Mouse (Mus musculus) brain, adult 2 months (tissue): ENCODE results near the gene Gstp3.
"Not testable (repeated sequence)": the region's sequence is repeated elsewhere in the genome, so short reads cannot be mapped to it uniquely, and the experiment has no call there.

Experiments
- DNase-seq: peaks from one replicate; pipeline ENCODE4 v3.0.0; 2011; ENCODE audit warnings: low read depth, low spot score

Gstp3 gene

DNA sequence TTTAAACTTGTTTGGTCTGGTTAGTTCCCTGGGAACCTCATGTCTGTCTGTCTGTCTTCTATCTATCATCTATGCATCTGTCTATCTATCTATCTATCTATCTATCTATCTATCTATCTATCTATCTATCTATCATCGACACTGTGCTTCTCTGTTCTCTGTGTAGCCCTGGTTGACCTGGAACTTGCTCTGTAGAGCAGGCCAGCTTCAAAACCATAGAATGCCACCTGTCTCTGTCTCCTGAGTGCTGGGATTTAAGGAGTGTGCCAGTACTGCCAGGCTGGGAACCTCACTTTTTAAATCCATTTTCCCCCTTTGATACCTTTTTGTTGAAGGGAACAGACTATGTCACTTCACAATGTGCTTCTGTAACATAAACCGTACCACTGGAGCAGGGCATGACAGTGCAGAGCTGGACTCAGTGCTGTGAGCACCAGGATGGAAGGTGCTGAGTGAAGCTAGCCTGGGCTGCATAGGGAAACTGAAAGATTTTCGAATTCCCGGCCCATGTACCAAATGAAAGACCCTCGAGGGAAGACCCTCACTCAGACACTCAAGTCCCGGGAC, 1.6 kb upstream of the Gstp3 start:
- no peak for DNase-seq

DNA sequence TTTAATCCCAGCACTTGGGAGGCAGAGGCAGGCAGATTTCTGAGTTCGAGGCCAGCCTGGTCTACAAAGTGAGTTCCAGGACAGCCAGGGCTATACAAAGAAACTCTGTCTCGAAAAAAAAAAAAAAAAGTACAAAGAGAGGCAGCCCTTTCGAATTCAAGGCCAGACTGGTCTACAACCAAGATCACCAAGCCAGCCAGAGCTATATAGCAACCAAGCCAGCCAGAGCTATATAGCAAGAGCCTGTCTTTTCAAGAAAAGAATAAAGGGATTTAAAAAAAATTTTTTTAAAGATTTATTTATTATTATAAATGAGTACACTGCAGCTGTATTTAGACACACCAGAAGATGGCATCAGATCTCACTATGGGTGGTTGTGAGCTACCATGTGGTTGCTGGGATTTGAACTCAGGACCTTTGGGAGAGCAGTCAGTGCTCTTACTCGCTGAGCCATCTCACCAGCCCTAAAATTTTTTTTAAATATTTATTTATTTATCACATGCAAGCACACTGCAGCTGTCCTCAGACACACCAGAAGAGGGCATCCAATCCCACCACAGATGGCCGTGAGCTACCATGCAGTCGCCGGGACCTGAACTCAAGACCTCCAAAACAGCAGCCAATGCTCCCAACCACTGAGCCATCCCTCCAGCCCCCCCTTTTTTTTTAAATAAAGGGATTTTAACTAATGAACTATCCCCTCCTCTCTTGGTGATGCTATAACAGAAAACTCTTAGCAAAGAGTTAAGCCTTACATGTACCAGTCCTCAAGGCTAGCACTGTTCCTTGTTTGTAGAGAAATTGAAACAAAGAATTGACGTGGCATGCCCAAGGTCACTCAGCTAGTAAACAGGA, 902 bp upstream of the Gstp3 start:
- DNase-seq, result not testable (repeated sequence)

DNA sequence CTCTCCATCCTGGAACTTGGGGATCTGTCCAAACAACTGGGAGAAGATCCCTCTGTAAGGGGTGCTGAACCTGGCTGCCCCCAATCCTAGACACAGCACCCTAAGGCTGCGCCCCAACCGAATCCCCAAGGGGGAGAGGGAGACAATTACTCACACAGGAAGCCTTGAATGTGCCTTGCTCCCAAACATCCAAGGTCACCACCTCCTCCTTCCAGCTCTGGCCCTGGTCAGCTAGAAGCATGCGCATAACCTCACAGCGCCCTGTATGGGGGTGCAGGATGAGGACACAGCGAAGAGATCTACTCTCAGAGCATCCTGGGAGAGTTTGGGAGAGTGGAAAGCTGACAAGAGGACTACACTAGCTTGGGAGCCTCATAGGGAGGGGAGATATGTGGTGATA, 788 bp downstream of the Gstp3 start:
- no peak for DNase-seq

DNA sequence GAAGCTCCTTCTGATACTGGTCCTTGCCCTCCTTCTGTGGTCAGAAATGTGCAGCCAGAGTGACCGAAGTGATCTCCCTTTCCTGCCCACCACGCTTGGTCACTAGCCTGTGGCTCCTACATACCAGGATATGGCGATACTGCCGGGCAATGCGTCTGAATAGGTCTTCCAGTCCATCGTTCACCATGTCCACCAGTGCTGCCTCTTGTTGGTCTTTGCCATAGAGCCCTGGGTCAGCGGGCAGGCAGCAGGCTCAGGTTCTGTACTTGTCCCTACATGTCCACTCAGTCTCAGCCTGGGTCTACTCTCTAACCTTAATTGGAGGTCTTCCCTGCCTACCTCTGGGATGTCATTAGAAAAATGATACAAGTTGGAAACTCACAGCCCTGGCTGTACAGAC, 1.4 kb downstream of the Gstp3 start:
- DNase-seq, result no peak

DNA sequence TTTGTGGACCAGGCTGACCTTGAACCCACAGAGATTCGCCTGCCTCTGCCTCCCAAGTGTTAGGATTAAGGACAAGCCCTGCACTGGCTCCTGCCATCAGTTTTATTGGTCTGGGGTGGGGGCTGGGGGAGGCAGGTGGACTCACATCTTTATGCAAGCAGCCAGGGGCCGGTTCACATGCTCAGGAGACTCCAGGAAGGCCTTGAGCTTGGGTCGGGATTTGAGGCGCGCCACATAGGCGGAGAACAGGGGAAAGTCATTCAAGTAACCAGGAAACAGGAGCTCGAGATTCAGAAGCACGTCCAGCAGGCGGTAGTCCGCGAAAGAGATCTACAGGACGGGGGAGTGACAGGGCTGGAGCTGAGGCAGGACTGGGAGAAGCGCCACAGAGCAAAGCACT, 2.0 kb downstream of the Gstp3 start:
- DNase-seq, result no peak

DNA sequence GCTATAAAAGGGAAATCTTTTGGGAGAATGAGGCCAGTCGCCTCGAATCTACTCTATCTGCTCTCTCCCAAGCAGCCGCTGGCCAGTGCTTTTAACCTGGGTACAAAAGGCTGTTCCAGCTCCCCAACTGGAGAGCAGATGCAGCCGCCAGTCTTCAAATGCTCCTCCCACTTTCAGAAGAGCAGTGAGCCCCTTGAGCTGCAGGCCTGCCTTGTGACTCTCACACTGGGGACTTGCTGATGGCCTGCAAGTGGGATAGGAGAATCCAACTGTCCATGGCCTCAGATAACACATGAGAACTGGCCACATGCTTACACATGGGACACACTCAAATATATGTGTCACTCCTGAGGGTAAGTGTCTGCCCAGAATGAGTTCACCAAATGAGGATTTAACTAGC, 2.6 kb downstream of the Gstp3 start:
- no peak for DNase-seq

DNA sequence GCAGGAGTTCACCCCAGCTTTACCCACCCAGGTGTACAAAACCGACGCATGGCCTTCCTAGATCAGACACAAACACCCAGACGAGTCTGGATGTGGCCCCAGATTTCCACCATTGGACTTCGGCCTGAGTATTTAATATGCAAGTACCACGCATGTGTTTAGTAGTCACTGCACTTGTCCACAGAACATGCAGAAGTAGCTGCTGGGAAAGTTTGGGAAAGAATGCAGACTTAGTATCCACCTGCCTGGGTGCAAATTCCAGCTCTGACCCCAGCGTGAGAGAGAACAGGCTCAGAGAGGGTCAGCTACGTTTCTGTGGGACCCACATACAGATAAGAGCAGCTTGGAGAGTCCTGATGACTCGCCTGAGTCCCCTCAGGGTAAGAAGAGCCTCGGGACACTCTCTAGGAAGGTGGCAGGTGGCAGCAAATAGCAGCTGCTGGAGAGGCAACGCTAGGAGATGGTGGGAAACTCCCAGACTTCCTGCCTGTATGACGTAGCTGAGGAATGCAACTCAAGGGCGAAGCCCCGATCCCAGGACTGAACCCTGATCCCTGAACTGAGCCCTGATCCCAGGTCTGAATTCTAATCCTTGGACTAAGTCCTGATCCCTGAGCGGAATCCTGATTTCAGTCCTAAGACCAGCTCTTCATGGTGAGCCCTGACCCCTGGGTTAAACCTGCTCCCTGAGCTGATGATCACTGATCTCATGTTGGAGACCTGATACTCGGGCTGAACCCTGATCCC, 3.2 kb downstream of the Gstp3 start:
- DNase-seq, result no peak

DNA sequence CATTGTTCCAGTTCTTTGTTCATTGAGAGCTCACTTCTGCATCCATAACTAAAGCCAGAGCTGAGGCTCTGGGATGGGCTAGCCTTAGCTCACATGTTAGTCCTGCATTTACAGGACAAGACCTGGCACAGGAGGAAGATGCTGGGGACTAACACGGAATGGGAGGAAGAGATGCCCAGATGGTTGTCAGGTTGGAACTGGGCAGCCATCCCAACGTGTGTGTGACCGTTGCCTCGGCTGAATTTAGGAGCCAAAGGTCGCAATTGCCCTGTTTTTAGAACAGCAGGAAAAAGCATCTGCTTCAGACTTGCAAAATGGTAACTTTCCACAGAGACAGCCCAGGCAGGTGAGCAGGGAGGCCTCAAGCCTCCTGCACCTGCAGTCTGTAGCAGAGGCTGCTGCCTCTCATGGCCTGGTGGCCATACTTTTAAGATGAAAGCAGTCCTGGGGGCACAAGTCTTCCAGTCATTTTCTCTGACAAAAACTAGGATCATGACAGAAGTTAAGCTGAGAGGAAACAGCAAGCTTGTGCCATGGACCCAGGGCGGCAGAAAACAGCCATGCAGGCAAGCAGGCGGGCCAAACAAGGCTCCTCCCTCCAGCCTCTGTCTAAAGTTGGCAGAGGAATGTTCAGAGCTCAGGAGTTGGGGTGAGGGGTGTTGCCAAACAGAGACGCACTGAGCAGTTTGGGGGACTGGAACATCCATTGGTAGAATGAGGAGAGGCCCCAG, 4.0 kb downstream of the Gstp3 start:
- peak; percentile 91 for DNase-seq

DNA sequence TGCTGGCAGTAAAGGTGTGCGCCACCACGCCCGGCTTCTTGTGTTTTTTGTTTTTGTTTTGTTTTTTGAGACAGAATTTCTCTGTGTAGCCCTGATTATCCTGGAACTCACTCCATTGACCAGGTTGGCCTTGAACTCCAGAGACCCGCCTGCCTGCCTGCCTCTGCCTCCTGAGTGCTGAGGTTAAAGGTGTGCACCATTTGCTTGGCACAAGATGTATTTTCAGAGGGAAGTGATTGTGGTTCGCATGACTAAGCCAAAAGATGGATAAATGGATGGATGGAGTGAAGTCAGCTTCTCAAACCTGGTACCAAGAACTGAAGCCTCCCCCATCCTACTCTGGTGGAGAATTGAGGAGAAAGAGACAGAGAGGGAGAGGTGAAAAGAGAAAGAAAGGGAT, 4.8 kb downstream of the Gstp3 start:
- DNase-seq, result no peak

DNA sequence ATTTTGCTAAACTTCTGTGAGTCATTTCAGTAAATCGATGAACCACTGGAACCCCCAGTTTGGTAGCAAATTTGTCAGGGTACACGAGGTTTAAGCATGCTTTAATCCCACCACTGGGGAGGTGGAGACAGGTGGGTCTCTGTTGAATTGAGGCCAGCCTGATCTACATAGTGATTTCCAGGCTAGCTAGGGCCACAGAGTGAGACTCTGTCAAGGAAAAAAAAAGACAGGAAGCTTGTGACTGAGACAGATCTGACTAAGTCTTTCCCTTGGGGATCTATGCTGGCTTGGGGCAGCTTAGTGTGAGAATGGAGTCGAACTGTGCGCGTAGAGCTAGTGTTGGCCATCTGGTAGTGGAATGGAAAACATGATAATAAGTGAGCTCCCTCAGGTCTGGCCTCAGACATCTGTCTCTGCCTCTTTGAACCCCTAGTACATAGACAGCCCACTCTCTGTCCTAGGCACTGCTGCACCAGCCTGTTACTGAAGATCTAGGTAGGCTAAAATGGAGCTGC, 6.8 kb downstream of the Gstp3 start:
- no peak for DNase-seq

DNA sequence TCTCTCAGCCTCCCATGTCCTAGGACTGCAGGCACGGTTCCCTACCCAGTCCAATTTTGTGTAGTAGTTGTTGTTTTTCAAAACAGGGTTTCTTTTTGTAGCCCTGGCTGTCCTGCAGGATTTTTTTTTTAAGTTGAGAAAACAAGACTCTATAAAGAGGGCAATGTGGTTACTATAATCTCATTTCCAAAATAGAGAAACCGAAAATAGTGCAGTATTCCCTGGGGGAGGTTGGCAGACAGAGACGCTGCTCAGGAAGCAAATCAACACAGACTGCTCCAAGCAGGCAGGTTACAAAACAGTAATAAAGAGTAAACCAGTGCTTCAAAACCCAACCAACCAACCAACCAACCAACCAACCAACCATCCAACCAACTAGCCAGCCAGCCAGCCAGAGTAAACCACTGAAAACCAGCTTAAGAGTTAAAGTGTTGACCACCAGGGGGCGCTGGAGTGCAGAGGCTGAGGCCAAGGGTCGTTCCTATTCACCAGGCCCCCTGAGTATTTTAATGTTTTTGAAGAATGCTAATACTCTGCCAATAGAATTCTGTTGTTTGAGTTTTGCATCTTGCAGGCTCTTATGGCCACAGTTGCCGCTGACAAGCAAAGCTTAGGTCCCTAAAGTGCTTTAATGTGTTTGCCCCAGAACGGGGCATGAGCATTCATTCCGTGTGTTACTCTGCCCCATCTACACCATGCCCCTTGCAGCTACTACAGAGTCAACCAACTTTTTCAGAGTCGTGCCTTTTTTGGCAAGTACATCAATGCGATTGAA, 7.4 kb downstream of the Gstp3 start:
- DNase-seq, result peak; percentile 62

DNA sequence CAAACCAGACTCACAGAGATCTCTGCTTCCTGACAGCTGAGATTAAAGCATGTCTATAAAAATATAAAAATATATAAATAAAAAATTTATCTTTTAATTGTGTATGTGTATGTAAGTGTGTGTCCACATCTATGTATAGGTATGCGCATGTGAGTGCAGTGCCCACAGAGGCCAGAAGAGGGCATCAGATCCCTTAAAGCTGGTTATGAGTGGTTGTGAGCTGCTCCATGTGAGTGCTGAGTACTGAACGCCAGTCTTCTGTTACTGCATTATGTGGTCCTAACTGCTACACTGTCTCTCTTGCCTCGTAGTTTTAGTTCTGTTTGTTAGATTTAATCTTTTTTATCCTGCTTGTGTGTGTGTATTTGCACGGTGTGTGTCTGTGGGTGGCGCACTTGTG, 8.4 kb downstream of the Gstp3 start:
- no peak for DNase-seq

DNA sequence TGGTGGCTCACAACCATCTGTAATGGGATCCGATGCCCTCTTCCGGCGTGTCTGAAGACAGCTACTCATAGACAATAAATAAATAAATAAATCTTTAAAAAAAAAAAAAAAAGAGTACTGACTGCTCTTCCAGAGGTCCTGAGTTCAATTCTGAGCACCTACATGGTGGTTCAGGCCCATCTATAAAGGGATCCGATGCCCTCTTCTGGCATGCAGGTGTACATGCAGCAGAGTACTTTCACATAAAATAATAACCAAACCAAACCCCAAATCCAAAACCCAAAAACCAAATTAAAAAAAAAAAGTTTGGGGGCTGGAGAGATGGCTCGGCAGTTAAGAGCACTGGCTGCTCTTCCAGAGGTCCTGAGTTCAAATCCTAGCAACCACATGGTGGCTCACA, 10.3 kb downstream of the Gstp3 start:
- not testable (repeated sequence) for DNase-seq

DNA sequence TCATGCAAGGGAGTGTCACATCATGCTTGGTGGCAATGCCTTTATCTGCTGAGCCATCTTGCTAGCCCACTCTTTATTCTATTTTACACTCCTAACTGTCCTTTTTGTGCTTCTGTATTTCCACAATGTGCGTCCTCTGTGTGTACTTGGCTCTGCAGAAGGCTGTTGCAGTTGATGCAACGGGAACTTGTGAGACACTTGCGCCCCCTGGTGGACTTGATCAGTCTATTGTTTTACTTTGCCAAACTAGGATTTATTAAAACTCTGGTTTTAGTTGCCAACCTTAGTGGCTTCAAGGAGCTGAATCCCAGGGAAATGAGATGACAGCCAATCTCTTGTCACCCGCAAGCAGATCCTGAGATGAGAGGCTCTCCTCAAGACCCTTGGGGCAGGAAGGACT, 11.5 kb downstream of the Gstp3 start:
- DNase-seq, result peak; percentile 94

DNA sequence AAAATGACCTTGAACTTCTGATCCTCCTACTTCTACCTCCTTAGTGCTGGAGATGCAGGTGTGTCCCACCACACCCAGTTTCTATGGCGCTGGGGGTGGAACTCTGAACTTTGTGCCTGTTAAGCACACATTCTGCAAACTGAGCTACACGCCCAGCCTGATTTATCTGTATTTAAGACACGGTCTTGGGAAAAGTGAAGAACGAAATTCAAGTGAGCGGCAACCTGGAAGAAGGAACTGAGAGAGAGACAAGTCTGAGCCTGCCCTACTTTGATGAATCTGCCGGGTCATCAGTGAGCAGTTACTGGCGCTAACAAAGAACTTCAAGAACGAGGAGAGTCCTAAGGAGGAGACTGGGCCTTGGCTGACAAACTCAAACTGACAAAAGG, 12.5 kb downstream of the Gstp3 start:
- no peak for DNase-seq

DNA sequence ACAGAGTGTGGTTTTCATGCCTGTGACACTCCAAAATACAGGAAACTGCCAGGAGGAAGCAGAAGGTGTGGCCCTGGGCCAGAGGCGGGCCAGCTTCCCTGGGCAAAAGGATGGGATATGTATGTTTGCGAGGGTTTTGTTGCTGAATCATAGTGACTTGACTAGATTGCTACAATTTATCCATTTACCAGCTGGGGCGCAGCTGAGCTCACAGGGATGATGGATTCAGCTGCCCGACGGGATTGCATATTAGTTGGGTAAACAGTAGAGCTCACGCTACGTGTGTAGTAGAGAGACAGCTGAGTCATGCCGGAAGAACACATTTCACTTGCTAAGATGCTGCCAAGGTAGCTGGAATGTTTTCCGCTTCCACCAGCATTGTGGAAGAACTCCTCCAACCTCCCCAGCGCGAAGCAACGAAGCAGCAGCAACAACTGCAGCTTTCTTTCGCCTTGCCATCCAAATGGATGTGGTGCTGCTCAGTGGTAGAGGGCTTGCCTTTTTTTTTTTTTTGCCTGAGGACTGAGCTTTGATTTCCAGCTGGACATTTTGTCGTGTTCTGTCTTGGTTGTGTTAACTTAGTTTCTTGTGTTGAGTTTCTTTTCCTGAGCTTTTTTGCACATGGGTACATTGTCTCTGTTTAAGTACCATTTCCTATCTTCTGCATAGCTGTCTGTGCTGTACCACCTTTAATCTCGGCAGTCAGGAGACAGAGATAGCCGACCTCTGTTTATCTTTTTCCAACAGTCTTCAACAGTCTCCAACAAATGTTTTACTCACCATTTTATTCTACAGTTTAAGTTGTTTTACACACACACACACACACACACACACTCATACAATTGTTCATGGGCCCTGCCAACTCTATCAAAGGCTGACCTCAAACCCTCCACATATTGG, 13.2 kb downstream of the Gstp3 start, which contains the start of gene Gstp2:
Gstp2 (minus strand) TSS at position 58 of the 900 bp plus-strand sequence.
- DNase-seq, result peak; percentile 97

DNA sequence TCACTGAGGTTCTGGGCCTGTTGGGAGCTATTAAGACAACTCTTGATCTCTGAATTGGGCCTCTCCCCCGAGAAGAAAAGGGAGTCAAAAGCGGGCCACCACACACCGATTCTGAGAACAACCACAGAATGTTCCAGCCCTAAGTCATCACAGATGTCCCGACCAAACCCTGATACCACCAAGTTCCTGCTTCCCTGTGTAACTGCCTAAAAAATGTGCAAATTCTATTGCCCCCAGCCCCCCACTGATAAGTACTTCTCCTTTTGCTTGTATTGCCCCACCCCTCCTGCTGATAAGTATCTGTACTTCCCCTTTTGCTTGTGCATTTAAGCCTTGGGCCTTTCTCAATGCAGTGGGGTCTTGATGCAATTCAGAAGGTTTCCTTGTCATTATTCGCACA, 15.3 kb downstream of the Gstp3 start:
- not testable (repeated sequence) for DNase-seq

DNA sequence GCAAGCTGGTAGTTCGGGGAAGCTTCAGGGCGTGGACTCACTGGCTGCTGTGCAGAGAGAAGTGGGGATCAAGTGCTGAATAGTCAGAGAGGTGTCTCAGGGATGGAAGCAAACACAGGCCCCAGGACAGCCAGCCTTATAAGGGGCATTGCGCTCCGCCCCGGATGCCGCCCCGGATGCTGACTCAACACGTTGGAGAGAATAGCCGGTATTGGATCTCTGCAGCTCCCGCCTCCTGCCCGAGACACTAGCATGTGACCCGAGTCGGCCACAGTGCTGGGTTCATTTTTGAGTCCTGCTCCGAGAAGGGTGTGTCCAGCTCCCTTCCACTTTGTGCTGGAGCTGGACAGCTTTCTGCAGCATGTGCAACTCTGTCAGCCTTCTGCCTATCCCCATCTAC, 17.2 kb downstream of the Gstp3 start:
- no peak for DNase-seq

DNA sequence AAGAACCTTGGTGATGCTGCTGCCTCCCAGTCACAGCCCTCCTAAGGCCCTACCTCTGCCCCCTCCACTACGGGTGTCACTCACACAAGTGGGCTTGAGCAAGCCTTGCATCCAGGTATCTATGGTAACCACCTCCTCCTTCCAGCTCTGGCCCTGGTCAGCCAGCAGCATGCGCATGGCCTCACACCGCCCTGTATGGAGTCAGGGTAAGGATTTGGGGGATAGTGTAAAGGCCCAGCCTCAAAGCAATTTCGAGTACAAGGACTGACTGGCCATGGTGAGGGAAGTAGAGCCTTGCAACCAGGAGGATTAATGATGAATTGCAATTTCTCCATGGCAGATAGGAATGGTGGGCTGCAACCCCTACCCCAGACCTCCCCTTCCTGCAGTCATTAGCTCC, 17.9 kb downstream of the Gstp3 start:
- not testable (repeated sequence) for DNase-seq

DNA sequence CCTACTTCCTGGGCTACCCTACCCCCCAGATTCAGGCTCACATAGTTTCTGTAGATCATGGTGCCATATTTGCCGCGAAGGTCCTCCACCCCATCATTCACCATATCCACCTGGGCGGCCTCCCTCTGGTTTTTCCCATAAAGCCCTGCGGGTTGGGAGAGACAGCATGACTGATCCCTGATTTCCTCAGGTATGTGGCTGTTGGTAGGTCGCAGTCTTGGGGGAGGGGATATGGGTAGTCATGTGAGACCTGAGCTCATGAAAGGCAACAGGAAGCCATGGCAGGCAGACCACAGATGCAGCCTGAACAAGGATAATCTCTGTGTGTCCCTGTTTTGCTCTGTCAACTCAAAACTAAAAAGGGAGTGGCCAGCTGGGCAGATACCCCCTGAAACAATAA, 18.4 kb downstream of the Gstp3 start:
- DNase-seq, result not testable (repeated sequence)
